Mouse (Mus musculus) C2C12 (cell line): ENCODE measurements at regions not wholly inside any gene's neighbourhood (a gene's known extent, or its start where the extent isn't known, plus 50 kb on each side); places are given as distances from the start of the nearest gene placed in this dataset.
"Not testable (repeated sequence)": the region's sequence is repeated elsewhere in the genome, so short reads cannot be mapped to it uniquely, and the experiment has no call there.

Experiments
- CEBPB ChIP-seq: IDR thresholded peaks from one replicate; pipeline ENCODE4 v1.6.1; 2011; ENCODE audit warnings: low read depth, mild to moderate bottlenecking, control low read depth, moderate library complexity
- CTCF ChIP-seq: IDR thresholded peaks from one replicate; pipeline ENCODE4 v1.5.1; 2011; ENCODE audit not compliant: control insufficient read depth, insufficient read depth, insufficient read length
- FOSL1 ChIP-seq: IDR thresholded peaks from one replicate; pipeline ENCODE4 v1.8.0; 2011; ENCODE audit warnings: mild to moderate bottlenecking, low read length; ENCODE audit not compliant: poor library complexity, insufficient read depth, severe bottlenecking
- MAX ChIP-seq: IDR thresholded peaks from one replicate; pipeline ENCODE4 v1.6.1; 2011; ENCODE audit warnings: mild to moderate bottlenecking, control low read depth
- MYOD1 ChIP-seq: IDR thresholded peaks from one replicate; pipeline ENCODE4 v1.6.1; 2011; ENCODE audit warnings: low read depth; ENCODE audit not compliant: control insufficient read depth, insufficient read length
- MYOG ChIP-seq: IDR thresholded peaks from one replicate; pipeline ENCODE4 v1.6.1; 2011; ENCODE audit not compliant: control insufficient read depth, insufficient read length; ENCODE audit errors: extremely low read depth
- USF1 ChIP-seq: IDR thresholded peaks from one replicate; pipeline ENCODE4 v1.6.1; 2011; ENCODE audit warnings: low read depth, mild to moderate bottlenecking, control low read depth, moderate library complexity

DNA sequence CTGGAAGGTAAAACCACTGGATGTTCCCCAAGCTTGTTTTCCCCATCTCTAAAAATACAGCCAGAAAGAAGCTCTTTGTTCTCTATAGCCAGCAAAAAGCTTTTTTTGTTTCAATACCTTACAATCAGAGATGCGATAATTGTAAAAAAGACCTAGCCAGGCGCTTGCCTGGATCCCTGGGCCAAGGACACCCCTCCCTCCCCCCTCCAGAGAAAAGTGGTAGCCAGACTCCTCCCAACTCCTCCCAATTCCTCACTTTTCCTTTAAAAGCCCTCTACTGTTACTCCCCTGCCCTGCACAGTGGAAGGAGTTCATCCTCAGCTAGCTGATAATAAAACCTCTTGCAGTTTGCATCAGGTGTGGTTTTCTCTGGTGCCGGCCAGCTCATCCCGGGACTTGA lies 441.1 kb upstream of the Arid1b start:
- TF ChIP-seq CTCF, MAX, MYOD1, MYOG, FOSL1, CEBPB, USF1: not testable (repeated sequence)
